Mouse (Mus musculus): ENCODE results near the gene Ttll9. TPM values are rescaled to one million over a fixed set of nuclear protein-coding genes. Genes with fewer than 3 reads are reported as not detected.
A peak's percentile ranks its signal among the peaks of the same experiment; 100 is the strongest.

Ttll9 gene
- polyA plus RNA-seq (2012; rRNA removed), result not detected in 2 replicates

DNA sequence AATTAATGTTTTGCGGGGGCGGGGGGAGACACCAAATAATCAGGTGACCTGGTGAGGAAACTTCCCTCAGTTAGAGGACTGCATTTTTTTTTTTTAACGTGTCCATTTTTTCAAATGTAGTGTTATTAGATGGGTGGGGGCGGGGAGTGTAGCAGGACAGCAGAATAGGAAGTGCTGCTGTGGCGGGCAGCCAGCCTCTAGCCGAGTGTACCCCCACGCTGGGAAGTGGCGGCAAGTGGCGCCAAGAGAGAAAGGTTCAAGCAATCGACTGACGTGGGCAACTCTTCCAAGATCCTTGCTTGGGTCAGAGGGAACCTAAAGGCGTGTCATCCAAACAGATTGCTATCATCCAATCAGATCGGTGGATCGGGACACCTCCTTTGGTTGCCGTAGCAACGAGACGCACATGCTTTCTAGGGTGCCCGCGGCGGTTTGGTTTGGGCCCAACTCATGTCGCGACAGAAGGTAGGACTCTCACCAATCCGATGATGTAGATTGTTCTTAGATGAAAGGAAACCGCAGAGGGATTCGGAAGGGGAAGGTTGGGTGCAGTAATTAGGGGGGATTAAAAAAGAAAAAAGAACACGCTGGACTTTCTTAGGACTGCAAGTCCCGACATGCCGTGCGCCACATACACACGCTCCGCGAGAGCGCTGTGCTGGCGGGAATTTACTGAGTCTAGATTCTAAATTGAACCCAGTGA lies at the start of gene Ttll9:
TSS of gene Ttll9 (plus strand) at position 395 of the 703 bp plus-strand sequence.
- WGBS, result 4% methylated on average over 34 of the region's 34 CpGs
- H3K36me3 ChIP-seq (ENCODE audit: control insufficient read depth, insufficient read depth, low read length), result no peaks in the 10 kb centered on the region
- peaks cover 6% of the 10 kb centered on the region for H3K27me3 ChIP-seq (ENCODE audit: control insufficient read depth, insufficient read depth, low read length)
- peaks cover 4% of the 10 kb centered on the region; the same call in 1 of the 2 replicates for H3K4me1 ChIP-seq (ENCODE audit: control insufficient read depth, insufficient read depth, insufficient read length, low read length)
- TF ChIP-seq CTCF (IDR thresholded peaks at IDR 0.05; ENCODE audit: extremely low read depth, insufficient read length, insufficient replicate concordance, low read depth, low read length), result no peak
- peak within 1 kb of the TSS; percentile 57 for H3K4me3 ChIP-seq (ENCODE audit: low read depth, low read length)
- H3K27ac ChIP-seq (ENCODE audit: insufficient read depth, low read depth, low read length), result no peak within 1 kb of the TSS

DNA sequence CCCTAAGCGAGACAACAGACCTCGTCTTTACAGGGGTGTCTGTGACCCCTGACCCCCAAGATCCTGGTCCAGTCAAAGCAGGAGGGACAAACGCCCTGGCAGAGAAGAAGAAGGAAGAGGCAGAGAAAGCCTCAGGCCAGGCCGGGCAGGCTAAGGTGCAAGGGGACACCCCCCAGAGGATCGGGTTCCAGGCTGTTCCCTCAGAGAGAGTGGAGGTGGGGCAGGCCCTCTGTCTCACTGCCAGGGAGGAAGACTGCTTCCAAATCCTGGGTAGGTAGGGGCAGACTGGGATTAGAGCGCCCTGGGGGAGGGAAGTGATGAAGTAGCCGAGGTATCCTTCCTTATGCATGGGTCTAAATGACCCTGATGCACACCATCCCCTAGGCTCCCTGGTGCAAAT lies 48.8 kb upstream of the Ttll9 start:
- no peak overlapping the region for H3K4me3 ChIP-seq (ENCODE audit: low read depth, low read length)
- H3K27ac ChIP-seq (ENCODE audit: insufficient read depth, low read depth, low read length), result no peak overlapping the region
- WGBS, result 39% methylated on average over 7 of the region's 7 CpGs
- TF ChIP-seq POLR2A (IDR thresholded peaks at IDR 0.05; ENCODE audit: low read depth, low read length) (no peak), CTCF (IDR thresholded peaks at IDR 0.05; ENCODE audit: extremely low read depth, insufficient read length, insufficient replicate concordance, low read depth, low read length) (no peak)
- H3K27me3 ChIP-seq (ENCODE audit: control insufficient read depth, insufficient read depth, low read length), result peaks cover 8% of the 10 kb centered on the region; the same call in 1 of the 2 replicates
- H3K4me1 ChIP-seq (ENCODE audit: control insufficient read depth, insufficient read depth, insufficient read length, low read length), result no peaks in the 10 kb centered on the region
- H3K36me3 ChIP-seq (ENCODE audit: control insufficient read depth, insufficient read depth, low read length), result no peaks in the 10 kb centered on the region

GRCm38 (mm10) chr2:152914310-152915120 lies 47.8 kb upstream of the Ttll9 start:
- H3K36me3 ChIP-seq (ENCODE audit: control insufficient read depth, insufficient read depth, low read length), result no peaks in the 10 kb centered on the region
- 2% methylated on average over 18 of the region's 18 CpGs for WGBS

GRCm38 (mm10) chr2:152915453-152915852 lies 46.8 kb upstream of the Ttll9 start:
- WGBS, result 49% methylated on average over 4 of the region's 4 CpGs
- H3K36me3 ChIP-seq (ENCODE audit: control insufficient read depth, insufficient read depth, low read length), result no peaks in the 10 kb centered on the region
- peaks cover 8% of the 10 kb centered on the region; the same call in 1 of the 2 replicates for H3K27me3 ChIP-seq (ENCODE audit: control insufficient read depth, insufficient read depth, low read length)
- TF ChIP-seq POLR2A (IDR thresholded peaks at IDR 0.05; ENCODE audit: low read depth, low read length) (no peak), CTCF (IDR thresholded peaks at IDR 0.05; ENCODE audit: extremely low read depth, insufficient read length, insufficient replicate concordance, low read depth, low read length) (no peak)
- H3K27ac ChIP-seq (ENCODE audit: insufficient read depth, low read depth, low read length), result no peak overlapping the region
- H3K4me1 ChIP-seq (ENCODE audit: control insufficient read depth, insufficient read depth, insufficient read length, low read length), result no peaks in the 10 kb centered on the region
- H3K4me3 ChIP-seq (ENCODE audit: low read depth, low read length), result no peak overlapping the region

More at GRCm38 (mm10) chr2:152914310-152915120, 47.8 kb upstream of the Ttll9 start:
- Histone ChIP-seq H3K27me3 (ENCODE audit: control insufficient read depth, insufficient read depth, low read length) (peaks cover 8% of the 10 kb centered on the region; the same call in 1 of the 2 replicates), H3K4me3 (ENCODE audit: low read depth, low read length) (no peak overlapping the region), H3K27ac (ENCODE audit: insufficient read depth, low read depth, low read length) (no peak overlapping the region), H3K4me1 (ENCODE audit: control insufficient read depth, insufficient read depth, insufficient read length, low read length) (no peaks in the 10 kb centered on the region)
- TF ChIP-seq CTCF (IDR thresholded peaks at IDR 0.05; ENCODE audit: extremely low read depth, insufficient read length, insufficient replicate concordance, low read depth, low read length) (peak; percentile 94), POLR2A (IDR thresholded peaks at IDR 0.05; ENCODE audit: low read depth, low read length) (no peak)

- TF ChIP-seq POLR2A (IDR thresholded peaks at IDR 0.05; ENCODE audit: low read depth, low read length) (no peak), CTCF (IDR thresholded peaks at IDR 0.05; ENCODE audit: extremely low read depth, insufficient read length, insufficient replicate concordance, low read depth, low read length) (no peak)
- Histone ChIP-seq H3K36me3 (ENCODE audit: control insufficient read depth, insufficient read depth, low read length) (no peaks in the 10 kb centered on the region), H3K4me1 (ENCODE audit: control insufficient read depth, insufficient read depth, insufficient read length, low read length) (no peaks in the 10 kb centered on the region), H3K4me3 (ENCODE audit: low read depth, low read length) (no peak overlapping the region), H3K27me3 (ENCODE audit: control insufficient read depth, insufficient read depth, low read length) (peaks cover 8% of the 10 kb centered on the region; the same call in 1 of the 2 replicates), H3K27ac (ENCODE audit: insufficient read depth, low read depth, low read length) (no peak overlapping the region)
- WGBS, result 59% methylated on average over 5 of the region's 5 CpGs
Measured at GRCm38 (mm10) chr2:152916111-152916510, 46.2 kb upstream of the Ttll9 start.

- 54% methylated on average over 9 of the region's 9 CpGs for WGBS
- Histone ChIP-seq H3K27ac (ENCODE audit: insufficient read depth, low read depth, low read length) (no peak overlapping the region), H3K36me3 (ENCODE audit: control insufficient read depth, insufficient read depth, low read length) (no peaks in the 10 kb centered on the region), H3K27me3 (ENCODE audit: control insufficient read depth, insufficient read depth, low read length) (peaks cover 8% of the 10 kb centered on the region; the same call in 1 of the 2 replicates), H3K4me3 (ENCODE audit: low read depth, low read length) (no peak overlapping the region), H3K4me1 (ENCODE audit: control insufficient read depth, insufficient read depth, insufficient read length, low read length) (no peaks in the 10 kb centered on the region)
- TF ChIP-seq CTCF (IDR thresholded peaks at IDR 0.05; ENCODE audit: extremely low read depth, insufficient read length, insufficient replicate concordance, low read depth, low read length) (no peak), POLR2A (IDR thresholded peaks at IDR 0.05; ENCODE audit: low read depth, low read length) (no peak)
Measured at GRCm38 (mm10) chr2:152917671-152918070, 44.6 kb upstream of the Ttll9 start.

- WGBS, result 53% methylated on average over 7 of the region's 7 CpGs
- TF ChIP-seq POLR2A (IDR thresholded peaks at IDR 0.05; ENCODE audit: low read depth, low read length), result no peak
- no peak for TF ChIP-seq CTCF (IDR thresholded peaks at IDR 0.05; ENCODE audit: extremely low read depth, insufficient read length, insufficient replicate concordance, low read depth, low read length)
- H3K27ac ChIP-seq (ENCODE audit: insufficient read depth, low read depth, low read length), result no peak overlapping the region
Measured at GRCm38 (mm10) chr2:152922376-152922775, 39.9 kb upstream of the Ttll9 start.

More at GRCm38 (mm10) chr2:152922376-152922775, 39.9 kb upstream of the Ttll9 start:
- no peaks in the 10 kb centered on the region for H3K36me3 ChIP-seq (ENCODE audit: control insufficient read depth, insufficient read depth, low read length)
- H3K27me3 ChIP-seq (ENCODE audit: control insufficient read depth, insufficient read depth, low read length), result no peaks in the 10 kb centered on the region
- H3K4me3 ChIP-seq (ENCODE audit: low read depth, low read length), result no peak overlapping the region
- no peaks in the 10 kb centered on the region for H3K4me1 ChIP-seq (ENCODE audit: control insufficient read depth, insufficient read depth, insufficient read length, low read length)
